Mouse (Mus musculus): ENCODE data around the gene Arvcf. TPM values are rescaled to one million over a fixed set of nuclear protein-coding genes. Genes with fewer than 3 reads are reported as not detected.

Arvcf gene
- polyA plus RNA-seq, 1 experiment from 2014 or later: 20.6 TPM

GRCm38 (mm10) chr16:18394056-18394455, 46.1 kb downstream of the Arvcf start:
- H3K4me1 ChIP-seq (replicated peaks; ENCODE audit: insufficient read depth, low read length): peaks cover 25% of the 10 kb centered on the region
- H3K9me3 ChIP-seq (replicated peaks; ENCODE audit: low read length): no peaks in the 10 kb centered on the region
- TF ChIP-seq CTCF (IDR thresholded peaks at IDR 0.05; ENCODE audit: low read depth): no peak
- no peak overlapping the region for H3K27ac ChIP-seq
- H3K4me2 ChIP-seq (ENCODE audit: low read length): no peak overlapping the region
- H3K9ac ChIP-seq (ENCODE audit: low read depth, low read length): no peak overlapping the region
- no peaks in the 10 kb centered on the region for H3K27me3 ChIP-seq (ENCODE audit: insufficient read depth, low read length)
- DNase-seq (ENCODE audit: low spot score): no peak
- no peak for ATAC-seq (replicated peaks; ENCODE audit: low FRiP score, low read depth)
- no peak overlapping the region for H3K4me3 ChIP-seq (replicated peaks; ENCODE audit: low read depth, low read length)
- 88% methylated on average over 3 of the region's 3 CpGs for WGBS
- H3K36me3 ChIP-seq (ENCODE audit: insufficient read depth, low read length): peaks cover 24% of the 10 kb centered on the region; the same call in 1 of the 2 replicates

GRCm38 (mm10) chr16:18394777-18395619, 47.0 kb downstream of the Arvcf start:
- 42% methylated on average over 11 of the region's 11 CpGs for WGBS
- DNase-seq (ENCODE audit: low spot score) (no peak), ATAC-seq (replicated peaks; ENCODE audit: low FRiP score, low read depth) (no peak)
- TF ChIP-seq CTCF (IDR thresholded peaks at IDR 0.05; ENCODE audit: low read depth): no peak
- peaks cover 23% of the 10 kb centered on the region for H3K4me1 ChIP-seq (replicated peaks; ENCODE audit: insufficient read depth, low read length)
- no peaks in the 10 kb centered on the region for H3K27me3 ChIP-seq (ENCODE audit: insufficient read depth, low read length)
- peaks cover 29% of the 10 kb centered on the region for H3K36me3 ChIP-seq (ENCODE audit: insufficient read depth, low read length)
- H3K9ac ChIP-seq (ENCODE audit: low read depth, low read length): no peak overlapping the region
- peak overlapping the region; percentile 66 for H3K27ac ChIP-seq
- no peaks in the 10 kb centered on the region for H3K9me3 ChIP-seq (replicated peaks; ENCODE audit: low read length)
- H3K4me3 ChIP-seq (replicated peaks; ENCODE audit: low read depth, low read length): no peak overlapping the region
- H3K4me2 ChIP-seq (ENCODE audit: low read length): peak overlapping the region; percentile 15; the same call in 1 of the 2 replicates

- H3K4me2 ChIP-seq (ENCODE audit: low read length): no peak overlapping the region
- H3K4me1 ChIP-seq (replicated peaks; ENCODE audit: insufficient read depth, low read length): peaks cover 23% of the 10 kb centered on the region
- WGBS: 40% methylated on average over 6 of the region's 7 CpGs
- peaks cover 32% of the 10 kb centered on the region for H3K36me3 ChIP-seq (ENCODE audit: insufficient read depth, low read length)
- H3K27ac ChIP-seq: peak overlapping the region; percentile 32
- no peaks in the 10 kb centered on the region for H3K27me3 ChIP-seq (ENCODE audit: insufficient read depth, low read length)
- no peak overlapping the region for H3K9ac ChIP-seq (ENCODE audit: low read depth, low read length)
- TF ChIP-seq CTCF (IDR thresholded peaks at IDR 0.05; ENCODE audit: low read depth): no peak
- ATAC-seq (replicated peaks; ENCODE audit: low FRiP score, low read depth) (no peak), DNase-seq (ENCODE audit: low spot score) (no peak)
- H3K4me3 ChIP-seq (replicated peaks; ENCODE audit: low read depth, low read length): no peak overlapping the region
- no peaks in the 10 kb centered on the region for H3K9me3 ChIP-seq (replicated peaks; ENCODE audit: low read length)
Measured at GRCm38 (mm10) chr16:18395620-18396036, 47.6 kb downstream of the Arvcf start.

- Histone ChIP-seq H3K27ac (peak overlapping the region; percentile 32), H3K4me2 (ENCODE audit: low read length) (no peak overlapping the region), H3K27me3 (ENCODE audit: insufficient read depth, low read length) (no peaks in the 10 kb centered on the region), H3K36me3 (ENCODE audit: insufficient read depth, low read length) (peaks cover 32% of the 10 kb centered on the region), H3K9ac (ENCODE audit: low read depth, low read length) (no peak overlapping the region), H3K9me3 (replicated peaks; ENCODE audit: low read length) (no peaks in the 10 kb centered on the region), H3K4me1 (replicated peaks; ENCODE audit: insufficient read depth, low read length) (peaks cover 27% of the 10 kb centered on the region), H3K4me3 (replicated peaks; ENCODE audit: low read depth, low read length) (no peak overlapping the region)
- no peak for TF ChIP-seq CTCF (IDR thresholded peaks at IDR 0.05; ENCODE audit: low read depth)
- DNase-seq (ENCODE audit: low spot score) (no peak), ATAC-seq (replicated peaks; ENCODE audit: low FRiP score, low read depth) (peak; percentile 21; the same call in 1 of the 2 replicates)
- 70% methylated on average over 2 of the region's 2 CpGs for WGBS
Measured at GRCm38 (mm10) chr16:18396201-18396600, 48.2 kb downstream of the Arvcf start.

- H3K36me3 ChIP-seq (ENCODE audit: insufficient read depth, low read length): peaks cover 32% of the 10 kb centered on the region
- ATAC-seq (replicated peaks; ENCODE audit: low FRiP score, low read depth): no peak
- DNase-seq (ENCODE audit: low spot score): no peak
- H3K27me3 ChIP-seq (ENCODE audit: insufficient read depth, low read length): no peaks in the 10 kb centered on the region
- H3K4me3 ChIP-seq (replicated peaks; ENCODE audit: low read depth, low read length): no peak overlapping the region
- no peak overlapping the region for H3K27ac ChIP-seq
- no peak for TF ChIP-seq CTCF (IDR thresholded peaks at IDR 0.05; ENCODE audit: low read depth)
- no peak overlapping the region for H3K9ac ChIP-seq (ENCODE audit: low read depth, low read length)
- no peak overlapping the region for H3K4me2 ChIP-seq (ENCODE audit: low read length)
- no peaks in the 10 kb centered on the region for H3K9me3 ChIP-seq (replicated peaks; ENCODE audit: low read length)
- 94% methylated on average over 27 of the region's 27 CpGs for WGBS
- H3K4me1 ChIP-seq (replicated peaks; ENCODE audit: insufficient read depth, low read length): peaks cover 27% of the 10 kb centered on the region
Measured at GRCm38 (mm10) chr16:18396791-18397621, 49.0 kb downstream of the Arvcf start.

GRCm38 (mm10) chr16:18400028-18400427, 52.0 kb downstream of the Arvcf start:
- H3K4me3 ChIP-seq (replicated peaks; ENCODE audit: low read depth, low read length): no peak overlapping the region
- no peak for ATAC-seq (replicated peaks; ENCODE audit: low FRiP score, low read depth)
- 75% methylated on average over 9 of the region's 9 CpGs for WGBS
- peaks cover 16% of the 10 kb centered on the region for H3K4me1 ChIP-seq (replicated peaks; ENCODE audit: insufficient read depth, low read length)
- peaks cover 45% of the 10 kb centered on the region for H3K36me3 ChIP-seq (ENCODE audit: insufficient read depth, low read length)
- H3K4me2 ChIP-seq (ENCODE audit: low read length): no peak overlapping the region
- no peak for TF ChIP-seq CTCF (IDR thresholded peaks at IDR 0.05; ENCODE audit: low read depth)
- no peak overlapping the region for H3K9ac ChIP-seq (ENCODE audit: low read depth, low read length)
- DNase-seq (ENCODE audit: low spot score): no peak
- H3K27ac ChIP-seq: no peak overlapping the region
- no peaks in the 10 kb centered on the region for H3K9me3 ChIP-seq (replicated peaks; ENCODE audit: low read length)
- no peaks in the 10 kb centered on the region for H3K27me3 ChIP-seq (ENCODE audit: insufficient read depth, low read length)
